Mouse (Mus musculus) limb, embryonic 12.5 days (tissue): ENCODE measurements at regions not wholly inside any gene's neighbourhood (a gene's known extent, or its start where the extent isn't known, plus 50 kb on each side); places are given as distances from the start of the nearest gene placed in this dataset.

Source experiments
- ATAC-seq: fragments of 200-750 bp; cut with Nextera tagmentation; 2 replicates; pipeline ENCODE4 v1.8.0; 2017; ENCODE audit warnings: low read depth, moderate TSS enrichment; ENCODE audit not compliant: insufficient number of reproducible peaks, insufficient read depth, low FRiP score, low TSS enrichment
- H3K27ac ChIP-seq: fragments of 300-500 bp; sonication (generic); 2 replicates; pipeline ENCODE4 v1.5.1; 2016; ENCODE audit warnings: mild to moderate bottlenecking, moderate library complexity
- H3K27me3 ChIP-seq: fragments of 300-500 bp; sonication (generic); 2 replicates; pipeline ENCODE4 v1.6.1; 2016; ENCODE audit warnings: mild to moderate bottlenecking, moderate library complexity
- H3K36me3 ChIP-seq: fragments of 300-500 bp; sonication (generic); 2 replicates; pipeline ENCODE4 v1.6.1; 2016; ENCODE audit warnings: mild to moderate bottlenecking, moderate library complexity
- H3K4me1 ChIP-seq: fragments of 300-500 bp; sonication (generic); replicated peaks from 2 replicates; pipeline ENCODE4 v1.6.1; 2016
- H3K4me2 ChIP-seq: fragments of 300-500 bp; sonication (generic); 2 replicates; pipeline ENCODE4 v1.6.1; 2016; ENCODE audit warnings: mild to moderate bottlenecking, moderate library complexity
- H3K4me3 ChIP-seq: fragments of 300-500 bp; sonication (generic); replicated peaks from 2 replicates; pipeline ENCODE4 v1.5.1; 2016; ENCODE audit warnings: mild to moderate bottlenecking
- H3K9ac ChIP-seq: fragments of 300-500 bp; sonication (generic); replicated peaks from 2 replicates; pipeline ENCODE4 v1.6.1; 2016; ENCODE audit warnings: mild to moderate bottlenecking, moderate library complexity
- H3K9me3 ChIP-seq: fragments of 300-500 bp; sonication (generic); 2 replicates; pipeline ENCODE4 v1.6.1; 2016; ENCODE audit warnings: mild to moderate bottlenecking, moderate library complexity
- WGBS: fragments of 180-500 bp; shearing (Covaris S2); methylation state at CpG from one replicate; pipeline ENCODE4 v1.1.7; 2016; 5-methylcytosine and 5-hydroxymethylcytosine counted together

DNA sequence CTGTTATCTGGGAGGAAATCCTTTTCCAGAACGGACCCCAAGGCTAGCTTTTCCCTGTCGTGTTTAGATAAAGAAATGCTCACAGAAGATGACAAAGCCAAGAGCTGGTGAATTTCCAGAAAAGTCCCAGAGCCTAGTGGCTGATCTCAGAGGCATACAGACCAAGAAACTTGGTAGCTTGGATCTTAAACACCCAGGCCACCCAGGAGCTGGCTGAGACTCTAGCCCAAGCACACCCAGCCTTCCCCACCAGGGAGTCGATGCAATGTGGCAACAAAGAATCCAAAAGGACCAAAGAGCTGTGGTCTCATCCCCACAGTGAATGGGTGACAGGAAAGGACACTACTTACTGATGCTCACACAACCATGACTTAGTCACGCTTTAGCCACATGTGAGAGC lies 513.8 kb downstream of the Dok5 start:
- Histone ChIP-seq H3K4me3 (no peak overlapping the region), H3K4me1 (no peaks in the 10 kb centered on the region), H3K27ac (no peak overlapping the region), H3K9ac (no peak overlapping the region), H3K36me3 (no peaks in the 10 kb centered on the region), H3K9me3 (no peaks in the 10 kb centered on the region), H3K27me3 (no peaks in the 10 kb centered on the region), H3K4me2 (no peak overlapping the region)
- WGBS: 80% methylated on average over 4 of the region's 4 CpGs
- ATAC-seq: no peak

DNA sequence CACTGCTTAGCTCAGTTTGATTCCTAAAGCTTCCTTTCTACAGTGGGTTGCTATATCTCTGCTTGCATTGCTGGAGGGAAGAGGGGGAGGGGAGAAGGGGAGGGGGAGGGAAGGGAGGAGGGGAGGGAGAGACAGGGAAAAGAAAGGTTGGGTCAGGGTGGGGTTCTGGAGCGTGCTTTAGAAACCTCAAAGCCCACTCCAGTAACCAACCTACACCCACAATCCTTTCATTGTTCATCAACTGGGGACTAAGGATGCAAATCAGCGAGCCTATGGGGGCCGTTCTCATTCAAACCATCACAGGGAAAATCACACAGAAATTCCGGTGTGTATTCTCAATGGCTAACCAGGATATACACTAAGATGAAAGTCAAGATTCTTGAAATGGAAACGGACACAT lies 510.7 kb downstream of the Dok5 start:
- no peak overlapping the region for H3K9ac ChIP-seq
- ATAC-seq: no peak
- no peak overlapping the region for H3K4me3 ChIP-seq
- WGBS: 85% methylated on average over 5 of the region's 5 CpGs
- no peak overlapping the region for H3K27ac ChIP-seq
- no peaks in the 10 kb centered on the region for H3K36me3 ChIP-seq
- H3K4me1 ChIP-seq: no peaks in the 10 kb centered on the region
- H3K9me3 ChIP-seq: no peaks in the 10 kb centered on the region
- H3K4me2 ChIP-seq: no peak overlapping the region
- H3K27me3 ChIP-seq: no peaks in the 10 kb centered on the region

DNA sequence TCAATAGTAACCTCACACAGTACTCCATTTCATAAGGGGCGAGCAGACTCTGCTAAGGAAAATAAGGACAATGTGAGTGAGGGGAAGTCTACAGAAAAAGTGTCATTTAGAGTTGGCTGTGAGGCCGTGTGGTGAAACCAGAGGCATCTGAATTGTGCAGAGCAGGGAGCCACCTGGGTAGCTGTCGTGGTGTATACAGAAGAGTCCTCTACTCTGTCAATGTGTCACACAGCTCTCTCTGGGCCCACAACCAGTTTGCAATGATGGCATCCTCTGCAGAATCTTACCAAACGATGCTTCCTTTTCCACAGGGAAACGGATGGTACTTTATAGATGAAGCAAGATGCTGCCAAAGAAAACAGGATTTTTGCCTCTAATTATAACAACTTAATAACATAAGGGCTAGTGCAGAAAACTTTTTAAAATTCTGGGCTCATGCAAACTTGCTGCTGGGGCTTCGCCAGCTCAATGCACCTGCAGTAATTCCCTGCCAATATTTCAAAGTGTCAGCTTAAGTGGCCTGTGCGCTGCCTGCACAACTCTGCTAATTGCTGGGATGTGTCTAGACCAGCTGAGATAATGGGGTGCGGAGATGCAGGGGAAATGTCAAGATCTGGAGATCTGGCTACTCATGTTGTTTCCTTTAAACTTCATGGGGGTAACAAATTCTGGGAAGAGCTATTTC lies 505.8 kb downstream of the Dok5 start:
- no peak for ATAC-seq
- Histone ChIP-seq H3K27me3 (no peaks in the 10 kb centered on the region), H3K4me1 (no peaks in the 10 kb centered on the region), H3K4me2 (no peak overlapping the region), H3K9ac (no peak overlapping the region), H3K27ac (no peak overlapping the region), H3K9me3 (no peaks in the 10 kb centered on the region), H3K4me3 (no peak overlapping the region), H3K36me3 (no peaks in the 10 kb centered on the region)
- 49% methylated on average over 8 of the region's 8 CpGs for WGBS

DNA sequence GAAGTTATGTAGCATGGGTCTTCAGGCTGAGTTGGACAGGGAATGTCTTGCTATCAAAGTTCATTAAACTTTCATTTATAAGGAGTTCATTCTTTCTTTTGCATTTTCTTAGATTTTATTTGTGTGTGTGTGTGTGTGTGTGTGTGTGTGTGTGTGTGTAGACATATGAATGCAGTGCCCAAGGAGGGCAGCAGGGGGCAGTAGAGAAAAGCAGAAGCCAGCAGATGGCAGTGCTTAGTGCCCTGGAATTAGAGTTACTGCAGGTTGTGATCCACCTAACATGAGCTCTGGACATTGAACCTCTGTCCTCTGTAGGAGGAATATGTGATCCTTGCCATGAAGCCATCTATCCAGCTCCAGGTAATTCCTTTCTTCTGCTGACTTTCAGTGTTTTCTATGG lies 501.2 kb downstream of the Dok5 start:
- Histone ChIP-seq H3K4me2 (no peak overlapping the region), H3K4me1 (0 out of 2 replicates have a peak, but pooled peaks cover 9% of the 10 kb centered on the region), H3K4me3 (no peak overlapping the region), H3K9me3 (no peaks in the 10 kb centered on the region), H3K9ac (no peak overlapping the region), H3K27me3 (no peaks in the 10 kb centered on the region), H3K36me3 (no peaks in the 10 kb centered on the region), H3K27ac (no peak overlapping the region)
- ATAC-seq: no peak

DNA sequence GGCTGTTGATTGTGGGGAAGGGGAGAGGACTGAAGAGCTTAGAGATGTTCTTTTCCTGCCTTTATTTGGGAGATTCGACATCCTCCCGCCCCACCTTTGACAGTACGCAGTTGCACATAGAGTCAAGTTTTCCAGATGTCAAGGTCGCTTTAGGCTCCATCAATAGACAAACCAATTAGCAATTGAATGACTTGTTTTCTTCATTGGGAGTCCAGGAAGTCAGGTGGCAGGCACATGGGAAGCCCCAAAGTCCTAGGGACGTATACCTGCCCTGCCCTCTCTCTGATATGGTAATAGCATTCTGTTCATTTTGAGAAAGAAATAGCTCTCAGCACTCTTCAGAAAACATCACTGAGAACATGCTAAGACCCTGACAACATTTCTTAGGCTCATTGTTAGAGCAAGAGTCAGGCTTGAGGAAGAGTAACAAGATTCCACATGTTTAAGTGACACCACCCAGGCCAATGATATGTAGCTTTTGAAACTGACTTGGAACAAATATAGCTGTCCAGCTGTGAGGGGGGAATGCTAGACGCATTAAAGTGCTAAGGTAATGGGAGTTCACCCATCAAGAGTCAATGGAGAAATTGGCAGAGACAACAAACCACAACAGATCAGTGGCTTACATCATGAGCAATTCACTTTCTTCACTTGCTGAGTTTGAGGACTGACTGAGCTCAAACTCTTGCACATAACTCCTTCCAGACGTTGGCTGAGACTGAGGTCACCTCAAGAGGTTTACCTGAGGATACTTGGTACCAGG lies 499.9 kb downstream of the Dok5 start:
- Histone ChIP-seq H3K36me3 (no peaks in the 10 kb centered on the region), H3K27ac (no peak overlapping the region), H3K4me1 (0 out of 2 replicates have a peak, but pooled peaks cover 9% of the 10 kb centered on the region), H3K9ac (no peak overlapping the region), H3K4me2 (no peak overlapping the region), H3K27me3 (no peaks in the 10 kb centered on the region), H3K4me3 (no peak overlapping the region), H3K9me3 (no peaks in the 10 kb centered on the region)
- 85% methylated on average over 7 of the region's 7 CpGs for WGBS
- no peak for ATAC-seq

DNA sequence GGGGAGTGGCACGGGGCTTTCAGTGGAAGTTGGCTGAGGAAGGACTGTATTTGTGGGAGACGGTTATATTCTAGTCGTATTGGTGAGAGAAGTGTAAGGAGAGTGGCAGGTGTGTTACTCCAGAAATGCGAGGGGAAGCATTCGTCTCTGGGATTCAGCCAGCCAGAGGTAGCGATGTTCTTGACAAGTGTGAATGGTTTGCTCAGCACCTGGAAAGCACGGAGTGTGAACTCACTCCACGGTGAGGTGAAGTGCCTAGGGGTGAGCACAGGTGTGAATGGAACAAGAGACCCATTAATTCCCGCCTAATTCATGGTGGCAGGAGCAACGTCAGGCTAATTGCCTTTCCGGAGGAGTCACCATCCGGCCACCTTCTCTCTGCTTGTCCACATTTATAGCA lies 498.9 kb downstream of the Dok5 start:
- no peaks in the 10 kb centered on the region for H3K9me3 ChIP-seq
- no peak overlapping the region for H3K4me3 ChIP-seq
- H3K27me3 ChIP-seq: no peaks in the 10 kb centered on the region
- WGBS: 55% methylated on average over 12 of the region's 12 CpGs
- H3K27ac ChIP-seq: no peak overlapping the region
- H3K36me3 ChIP-seq: no peaks in the 10 kb centered on the region
- no peak overlapping the region for H3K9ac ChIP-seq
- ATAC-seq: no peak
- H3K4me1 ChIP-seq: 0 out of 2 replicates have a peak, but pooled peaks cover 9% of the 10 kb centered on the region
- H3K4me2 ChIP-seq: no peak overlapping the region

DNA sequence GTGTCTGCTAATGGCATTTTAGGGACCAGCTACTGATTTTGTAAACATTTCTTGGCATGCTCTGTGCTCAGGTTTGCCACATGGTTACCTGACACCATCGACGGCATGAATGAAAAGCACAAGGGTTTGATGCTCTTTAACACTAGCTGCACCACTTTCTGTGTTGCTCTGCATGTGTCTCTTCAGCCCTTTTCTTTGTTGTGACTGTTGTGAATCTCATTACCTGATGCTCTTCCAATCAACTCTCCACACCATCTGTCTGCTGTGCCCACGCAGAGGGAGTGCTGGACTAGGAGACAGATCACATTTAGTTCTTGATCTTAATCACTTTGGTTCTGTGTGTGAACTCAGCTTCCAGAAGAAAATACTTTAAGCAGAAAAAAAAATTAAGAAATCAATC lies 496.6 kb downstream of the Dok5 start:
- Histone ChIP-seq H3K36me3 (no peaks in the 10 kb centered on the region), H3K27me3 (no peaks in the 10 kb centered on the region), H3K4me1 (peaks cover 10% of the 10 kb centered on the region; the same call in 1 of the 2 replicates), H3K4me2 (no peak overlapping the region), H3K4me3 (no peak overlapping the region), H3K9ac (no peak overlapping the region), H3K9me3 (no peaks in the 10 kb centered on the region), H3K27ac (no peak overlapping the region)
- no peak for ATAC-seq
- WGBS: 64% methylated on average over 3 of the region's 3 CpGs

DNA sequence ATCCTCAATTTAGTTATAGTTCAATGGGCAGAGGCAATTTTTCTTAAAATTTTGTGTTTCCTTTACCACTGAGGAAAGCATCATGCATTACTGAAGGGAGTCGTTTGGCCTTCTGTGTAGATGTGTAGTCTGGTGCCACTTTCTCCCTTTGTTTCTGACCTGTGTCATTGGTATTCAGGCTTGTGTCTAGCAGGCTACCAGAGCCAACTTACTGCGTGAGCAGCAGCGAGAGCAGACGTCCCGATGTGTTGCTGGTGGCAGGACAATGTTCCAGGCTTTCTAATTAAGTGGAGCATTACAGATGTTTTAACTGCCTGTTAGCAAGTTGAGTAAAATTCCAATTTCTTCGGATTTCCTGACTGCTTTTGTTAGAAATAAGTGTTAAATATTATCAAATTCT lies 482.2 kb downstream of the Dok5 start:
- Histone ChIP-seq H3K9me3 (no peaks in the 10 kb centered on the region), H3K36me3 (no peaks in the 10 kb centered on the region), H3K27me3 (no peaks in the 10 kb centered on the region), H3K4me3 (no peak overlapping the region), H3K9ac (no peak overlapping the region), H3K4me1 (no peaks in the 10 kb centered on the region), H3K4me2 (no peak overlapping the region), H3K27ac (no peak overlapping the region)
- ATAC-seq: no peak
- WGBS: 53% methylated on average over 6 of the region's 6 CpGs

DNA sequence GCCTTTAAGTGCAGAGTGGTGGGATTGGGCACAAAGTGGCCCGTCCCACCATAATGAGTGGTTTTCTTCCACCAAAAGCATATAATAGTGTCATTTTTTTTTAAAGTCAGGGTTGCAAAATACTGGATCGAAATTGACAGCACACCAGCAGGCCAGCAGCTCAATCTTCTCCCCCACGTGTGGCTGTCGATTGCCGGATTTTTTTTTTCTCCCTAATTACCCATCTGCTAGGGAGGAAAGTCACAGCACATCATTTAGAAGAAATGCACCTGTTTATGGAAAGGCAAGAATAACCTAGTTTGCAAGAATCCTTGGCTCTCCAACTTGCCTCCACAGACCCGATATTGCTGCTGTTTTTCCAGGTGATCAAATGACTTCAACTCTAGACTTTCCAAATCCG lies 464.9 kb downstream of the Dok5 start:
- ATAC-seq: no peak
- Histone ChIP-seq H3K36me3 (no peaks in the 10 kb centered on the region), H3K27ac (no peak overlapping the region), H3K27me3 (no peaks in the 10 kb centered on the region), H3K4me3 (no peak overlapping the region), H3K4me1 (no peaks in the 10 kb centered on the region), H3K9ac (no peak overlapping the region), H3K4me2 (no peak overlapping the region), H3K9me3 (no peaks in the 10 kb centered on the region; the same call in 1 of the 2 replicates)
- WGBS: 80% methylated on average over 7 of the region's 7 CpGs

DNA sequence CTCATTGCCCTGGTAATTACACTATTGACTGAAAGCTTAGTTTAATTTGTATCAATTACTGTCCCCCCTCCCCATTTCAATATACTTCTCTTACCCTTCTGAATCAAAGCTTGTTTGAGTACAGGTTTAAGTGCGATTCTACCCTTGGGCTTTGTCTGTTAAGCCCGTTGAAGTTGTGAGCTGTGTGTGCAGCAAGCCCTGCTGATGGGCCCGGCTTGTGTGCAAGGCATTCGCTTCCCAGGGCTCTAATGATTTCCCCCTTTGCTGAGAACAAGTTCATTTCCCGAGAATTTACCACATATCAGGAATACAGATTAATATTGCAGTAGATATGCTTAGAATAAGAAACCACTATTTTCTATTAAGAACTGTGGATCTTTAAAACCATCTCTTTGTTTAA lies 460.6 kb downstream of the Dok5 start:
- no peak overlapping the region for H3K27ac ChIP-seq
- 82% methylated on average over 5 of the region's 5 CpGs for WGBS
- H3K36me3 ChIP-seq: no peaks in the 10 kb centered on the region
- no peaks in the 10 kb centered on the region; the same call in 1 of the 2 replicates for H3K9me3 ChIP-seq
- H3K27me3 ChIP-seq: no peaks in the 10 kb centered on the region
- no peak overlapping the region for H3K4me3 ChIP-seq
- no peak for ATAC-seq
- no peak overlapping the region for H3K4me2 ChIP-seq
- H3K4me1 ChIP-seq: no peaks in the 10 kb centered on the region
- H3K9ac ChIP-seq: no peak overlapping the region
